Mouse (Mus musculus) midbrain, embryonic 16.5 days (tissue): Measurements from ENCODE around the gene Dscaml1. TPM values are rescaled to one million over a fixed set of nuclear protein-coding genes. Genes with fewer than 3 reads are reported as not detected.

Source experiments
- ATAC-seq: fragments of 200-750 bp; cut with Nextera tagmentation; 2 replicates; pipeline ENCODE4 v1.8.0; 2017; ENCODE audit warnings: moderate TSS enrichment
- H3K27ac ChIP-seq: fragments of 300-500 bp; sonication (generic); 2 replicates; pipeline ENCODE4 v1.5.1; 2014; ENCODE audit warnings: mild to moderate bottlenecking, low read length, mixed read lengths
- H3K27me3 ChIP-seq: fragments of 300-500 bp; sonication (generic); 2 replicates; pipeline ENCODE4 v1.6.1; 2014; ENCODE audit warnings: low read depth, low read length, mixed read lengths; ENCODE audit not compliant: control insufficient read depth, insufficient read depth
- H3K36me3 ChIP-seq: fragments of 300-500 bp; sonication (generic); 2 replicates; pipeline ENCODE4 v1.6.1; 2014; ENCODE audit warnings: mild to moderate bottlenecking, low read length, moderate library complexity, mixed read lengths; ENCODE audit not compliant: control insufficient read depth, insufficient read depth
- H3K4me1 ChIP-seq: fragments of 300-500 bp; sonication (generic); 2 replicates; pipeline ENCODE4 v1.6.1; 2014; ENCODE audit warnings: mild to moderate bottlenecking, low read length, mixed read lengths; ENCODE audit not compliant: control insufficient read depth, insufficient read depth
- H3K4me2 ChIP-seq: fragments of 300-500 bp; sonication (generic); 2 replicates; pipeline ENCODE4 v1.6.1; 2014; ENCODE audit warnings: mild to moderate bottlenecking, low read length, mixed read lengths
- H3K4me3 ChIP-seq: fragments of 300-500 bp; sonication (generic); 2 replicates; pipeline ENCODE4 v1.5.1; 2014; ENCODE audit warnings: low read depth, mild to moderate bottlenecking, low read length, moderate library complexity, mixed read lengths
- H3K9ac ChIP-seq: fragments of 300-500 bp; sonication (generic); 2 replicates; pipeline ENCODE4 v1.6.1; 2014; ENCODE audit warnings: low read depth, low read length, mixed read lengths
- H3K9me3 ChIP-seq: fragments of 300-500 bp; sonication (generic); replicated peaks from 2 replicates; pipeline ENCODE4 v1.6.1; 2014; ENCODE audit warnings: mild to moderate bottlenecking, low read length, mixed read lengths; ENCODE audit not compliant: control insufficient read depth, poor library complexity, severe bottlenecking
- WGBS: fragments of 180-500 bp; shearing (Covaris S2); extraction: QIAGEN DNeasy Blood & Tissue Kit; methylation state at CpG from one replicate; pipeline ENCODE4 v1.1.7; 2014; 5-methylcytosine and 5-hydroxymethylcytosine counted together
- polyA plus RNA-seq: library from polyadenylated mRNA; unstranded; fragments of >200 nt; fragmentation: Nextera tagmentation; extraction: Ambion mirVana; gene quantifications from 2 replicates; pipeline ENCODE4 v1.2.1, GENCODE M21; 2015

The Dscaml1 gene
- polyA plus RNA-seq, 1 experiment from 2014 or later: 20.6 TPM

GRCm38 (mm10) chr9:45407706-45408675 lies 18.4 kb upstream of the Dscaml1 start:
- peak overlapping the region; percentile 54 for H3K4me2 ChIP-seq
- no peak overlapping the region for H3K27ac ChIP-seq
- peak overlapping the region; percentile 37 for H3K4me3 ChIP-seq
- H3K9ac ChIP-seq: peak overlapping the region; percentile 62
- H3K27me3 ChIP-seq: no peaks in the 10 kb centered on the region; the same call in 1 of the 2 replicates
- no peaks in the 10 kb centered on the region for H3K9me3 ChIP-seq
- peak; percentile 80 for ATAC-seq
- 37% methylated on average over 33 of the region's 33 CpGs for WGBS
- H3K36me3 ChIP-seq: no peaks in the 10 kb centered on the region
- H3K4me1 ChIP-seq: peaks cover 12% of the 10 kb centered on the region

- Histone ChIP-seq H3K27me3 (no peaks in the 10 kb centered on the region; the same call in 1 of the 2 replicates), H3K4me2 (no peak overlapping the region), H3K27ac (no peak overlapping the region), H3K36me3 (no peaks in the 10 kb centered on the region), H3K4me1 (peaks cover 12% of the 10 kb centered on the region), H3K9me3 (no peaks in the 10 kb centered on the region), H3K9ac (no peak overlapping the region), H3K4me3 (no peak overlapping the region)
- 90% methylated on average over 5 of the region's 5 CpGs for WGBS
- no peak for ATAC-seq
Observed at GRCm38 (mm10) chr9:45410193-45410592, 16.2 kb upstream of the Dscaml1 start.

- no peak overlapping the region for H3K4me2 ChIP-seq
Observed at GRCm38 (mm10) chr9:45410614-45411013, 15.8 kb upstream of the Dscaml1 start.

DNA sequence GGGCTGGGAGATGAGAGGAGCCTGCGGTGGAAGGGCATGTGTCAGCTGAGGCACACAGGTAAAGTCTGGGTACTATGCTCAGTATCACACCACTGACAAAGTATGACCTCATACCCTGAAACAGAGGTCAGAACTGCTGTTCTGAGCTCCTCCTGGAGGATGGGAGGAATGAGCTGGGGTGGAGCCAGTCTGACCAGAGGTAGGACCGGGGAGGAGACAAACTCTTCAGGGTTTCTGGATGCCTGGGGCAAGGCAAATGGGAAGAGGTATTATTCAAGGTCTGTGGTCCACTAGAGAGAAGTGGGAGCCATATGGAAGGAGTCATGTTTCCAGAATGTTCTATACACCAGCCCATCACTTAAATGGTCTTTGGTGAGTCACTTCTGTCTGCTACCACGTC lies 15.3 kb upstream of the Dscaml1 start:
- ATAC-seq: no peak
- peaks cover 12% of the 10 kb centered on the region for H3K4me1 ChIP-seq
- H3K27me3 ChIP-seq: no peaks in the 10 kb centered on the region; the same call in 1 of the 2 replicates
- no peaks in the 10 kb centered on the region for H3K9me3 ChIP-seq
- no peak overlapping the region for H3K4me2 ChIP-seq
- WGBS: 90% methylated on average over 3 of the region's 3 CpGs
- H3K36me3 ChIP-seq: no peaks in the 10 kb centered on the region
- H3K9ac ChIP-seq: no peak overlapping the region
- H3K4me3 ChIP-seq: no peak overlapping the region
- no peak overlapping the region for H3K27ac ChIP-seq

More at GRCm38 (mm10) chr9:45410614-45411013, 15.8 kb upstream of the Dscaml1 start:
- Histone ChIP-seq H3K4me3 (no peak overlapping the region), H3K27me3 (no peaks in the 10 kb centered on the region; the same call in 1 of the 2 replicates), H3K27ac (no peak overlapping the region), H3K9ac (no peak overlapping the region), H3K4me1 (peaks cover 12% of the 10 kb centered on the region), H3K36me3 (no peaks in the 10 kb centered on the region), H3K9me3 (no peaks in the 10 kb centered on the region)
- WGBS: 95% methylated on average over 2 of the region's 2 CpGs
- no peak for ATAC-seq

DNA sequence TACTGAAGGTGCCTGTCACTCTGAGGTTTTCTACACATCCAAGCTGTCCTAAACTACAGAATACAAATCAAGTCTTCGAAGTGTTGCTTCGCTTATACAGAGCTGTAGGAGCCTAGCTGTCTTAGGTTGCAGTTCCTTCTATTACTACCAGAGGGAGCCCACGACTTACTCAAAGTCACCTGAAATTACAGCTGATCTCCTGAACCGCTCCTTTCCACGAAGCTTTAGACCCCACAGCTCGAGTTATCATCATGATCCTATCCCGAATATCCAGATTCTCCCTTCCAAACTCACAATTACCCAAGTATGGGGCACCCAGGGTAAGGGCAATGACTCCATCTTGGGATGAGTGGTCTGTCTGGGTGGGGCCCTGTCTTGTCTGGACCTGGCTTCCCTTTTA lies 14.6 kb upstream of the Dscaml1 start:
- Histone ChIP-seq H3K9me3 (no peaks in the 10 kb centered on the region), H3K4me1 (peaks cover 12% of the 10 kb centered on the region), H3K27ac (peak overlapping the region; percentile 44; the same call in 1 of the 2 replicates), H3K9ac (peak overlapping the region; percentile 31; the same call in 1 of the 2 replicates), H3K36me3 (no peaks in the 10 kb centered on the region), H3K4me2 (peak overlapping the region; percentile 44), H3K27me3 (no peaks in the 10 kb centered on the region; the same call in 1 of the 2 replicates), H3K4me3 (no peak overlapping the region)
- WGBS: 22% methylated on average over 7 of the region's 7 CpGs
- ATAC-seq: peak; percentile 59; the same call in 1 of the 2 replicates

DNA sequence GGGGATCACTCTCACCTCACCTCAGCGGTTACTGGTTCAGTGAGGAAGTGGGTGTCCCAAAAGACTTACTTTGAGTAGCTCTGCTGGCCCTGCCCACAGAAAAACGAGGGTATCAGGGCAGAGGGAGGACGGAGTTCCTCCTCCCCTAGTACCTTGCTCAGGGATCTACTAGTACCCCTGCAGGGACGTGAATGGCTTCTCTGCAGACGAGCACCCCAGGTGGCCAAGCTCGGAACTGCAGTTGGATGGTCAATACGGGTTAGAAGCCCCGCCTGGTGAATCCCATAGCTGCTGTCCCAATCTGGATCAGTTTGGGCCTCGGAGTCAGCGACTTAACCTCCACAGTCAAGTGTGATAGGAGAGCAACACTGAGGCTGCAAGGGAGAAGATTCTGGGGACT lies 14.1 kb upstream of the Dscaml1 start:
- 2% methylated on average over 10 of the region's 10 CpGs for WGBS
- no peaks in the 10 kb centered on the region; the same call in 1 of the 2 replicates for H3K27me3 ChIP-seq
- peak overlapping the region; percentile 44; the same call in 1 of the 2 replicates for H3K27ac ChIP-seq
- H3K4me3 ChIP-seq: no peak overlapping the region
- no peaks in the 10 kb centered on the region for H3K36me3 ChIP-seq
- peak overlapping the region; percentile 44 for H3K4me2 ChIP-seq
- peaks cover 12% of the 10 kb centered on the region for H3K4me1 ChIP-seq
- no peaks in the 10 kb centered on the region for H3K9me3 ChIP-seq
- peak; percentile 43; the same call in 1 of the 2 replicates for ATAC-seq
- no peak overlapping the region; the same call in 1 of the 2 replicates for H3K9ac ChIP-seq

DNA sequence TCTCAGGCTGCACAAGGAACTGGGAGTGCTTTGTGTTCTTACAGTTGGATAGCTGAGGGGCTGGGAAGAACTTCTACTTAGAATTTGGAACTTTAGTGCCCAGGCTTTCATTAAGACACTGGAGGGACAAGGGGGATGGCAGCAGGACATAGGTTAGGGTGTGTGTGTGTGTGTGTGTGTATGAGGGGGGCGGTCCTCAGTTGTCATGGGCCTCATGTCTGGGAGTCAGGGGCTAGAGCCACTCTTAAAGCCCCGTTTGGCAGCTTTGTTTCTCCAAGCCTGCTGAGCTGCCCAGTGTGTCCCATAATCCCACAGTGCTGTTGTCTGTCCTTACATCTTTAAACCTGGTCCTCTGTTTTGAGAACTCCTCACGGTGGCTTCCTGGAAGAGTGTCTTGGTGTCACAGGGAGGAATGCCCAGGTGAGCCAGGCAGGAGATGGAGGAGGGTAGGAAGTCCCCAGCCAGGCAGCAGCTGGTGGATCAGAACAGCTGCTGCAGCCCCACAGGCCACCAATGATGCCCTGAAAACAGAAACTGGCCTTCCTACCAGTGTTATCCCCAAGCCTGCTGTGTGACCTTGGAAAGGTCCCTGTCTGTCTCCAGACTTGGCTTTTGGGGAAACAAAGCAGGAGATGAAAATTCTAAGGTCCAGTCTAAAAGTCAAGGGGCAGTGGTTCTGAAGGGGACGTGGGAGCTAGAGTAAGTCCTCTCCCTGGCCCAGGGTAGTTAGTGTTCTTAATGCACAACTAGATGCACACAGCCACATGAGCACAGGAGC lies 13.5 kb upstream of the Dscaml1 start:
- Histone ChIP-seq H3K4me1 (peaks cover 11% of the 10 kb centered on the region), H3K9me3 (no peaks in the 10 kb centered on the region), H3K27me3 (no peaks in the 10 kb centered on the region; the same call in 1 of the 2 replicates), H3K4me2 (no peak overlapping the region), H3K9ac (no peak overlapping the region), H3K4me3 (no peak overlapping the region), H3K36me3 (no peaks in the 10 kb centered on the region), H3K27ac (no peak overlapping the region)
- no peak for ATAC-seq
- WGBS: 74% methylated on average over 4 of the region's 4 CpGs

GRCm38 (mm10) chr9:45413478-45414140 lies 12.8 kb upstream of the Dscaml1 start:
- WGBS: 58% methylated on average over 5 of the region's 5 CpGs
- H3K4me2 ChIP-seq: no peak overlapping the region
- H3K27me3 ChIP-seq: no peaks in the 10 kb centered on the region; the same call in 1 of the 2 replicates
- no peaks in the 10 kb centered on the region for H3K9me3 ChIP-seq
- ATAC-seq: no peak
- no peak overlapping the region for H3K9ac ChIP-seq
- no peak overlapping the region for H3K4me3 ChIP-seq
- H3K27ac ChIP-seq: no peak overlapping the region
- no peaks in the 10 kb centered on the region for H3K36me3 ChIP-seq
- peaks cover 8% of the 10 kb centered on the region for H3K4me1 ChIP-seq
